Mouse (Mus musculus) liver, adult 2 months (tissue): ENCODE measurements around the gene Arl1. TPM values are rescaled to one million over a fixed set of nuclear protein-coding genes. Genes with fewer than 3 reads are reported as not detected.
A peak's percentile ranks its signal among the peaks of the same experiment; 100 is the strongest.

Experiments used
- DNase-seq: peaks from one replicate; pipeline ENCODE4 v3.0.0-alpha.2; 2011; ENCODE audit warnings: low read depth, low spot score; ENCODE audit errors: extremely low read depth
- H3K27ac ChIP-seq: fragments of 200-500 bp; replicated peaks from 2 replicates; pipeline ENCODE4 v1.5.1; 2012; ENCODE audit warnings: low read depth, mild to moderate bottlenecking, control low read depth, inconsistent platforms, low read length; ENCODE audit not compliant: insufficient read depth
- H3K27me3 ChIP-seq: fragments of 200-500 bp; 2 replicates; pipeline ENCODE4 v1.6.1; 2012; ENCODE audit warnings: mild to moderate bottlenecking, moderate library complexity, low read length, inconsistent platforms; ENCODE audit not compliant: control insufficient read depth, insufficient read depth
- H3K36me3 ChIP-seq: fragments of 200-500 bp; 2 replicates; pipeline ENCODE4 v1.6.1; 2012; ENCODE audit warnings: low read length, inconsistent platforms; ENCODE audit not compliant: control insufficient read depth, insufficient read depth
- H3K4me1 ChIP-seq: fragments of 200-500 bp; 2 replicates; pipeline ENCODE4 v1.6.1; 2011; ENCODE audit warnings: low read length; ENCODE audit not compliant: control insufficient read depth, insufficient read depth
- H3K4me3 ChIP-seq: fragments of 200-500 bp; 2 replicates; pipeline ENCODE4 v1.5.1; 2011; ENCODE audit warnings: low read depth, mild to moderate bottlenecking, control low read depth, low read length, moderate library complexity; ENCODE audit not compliant: insufficient read depth
- H3K79me2 ChIP-seq: fragments of 200-500 bp; 2 replicates; pipeline ENCODE4 v1.6.1; 2012; ENCODE audit warnings: inconsistent platforms, mild to moderate bottlenecking, low read length, moderate library complexity; ENCODE audit not compliant: control insufficient read depth, insufficient read depth
- H3K9ac ChIP-seq: fragments of 200-500 bp; 2 replicates; pipeline ENCODE4 v1.6.1; 2012; ENCODE audit warnings: low read depth, mild to moderate bottlenecking, control low read depth, inconsistent platforms, low read length
- CTCF ChIP-seq: fragments of 200-500 bp; IDR thresholded peaks from 2 replicates; pipeline ENCODE4 v1.5.1; 2011; ENCODE audit warnings: low read depth, low read length, control low read depth
- POLR2A ChIP-seq: fragments of 200-500 bp; IDR thresholded peaks from 2 replicates; pipeline ENCODE4 v1.6.1; 2011; ENCODE audit warnings: low read length, control low read depth; ENCODE audit not compliant: insufficient read depth; ENCODE audit errors: extremely low read depth
- WGBS: fragments of 180-500 bp; shearing (Covaris S2); methylation state at CpG from one replicate; pipeline ENCODE4 v1.1.7; 2018; 5-methylcytosine and 5-hydroxymethylcytosine counted together
- polyA plus RNA-seq: library from polyadenylated mRNA; depleted of rRNA; stranded (reverse); fragments of >200 nt; gene quantifications from 2 replicates; pipeline ENCODE4 v1.2.3, GENCODE M21; 2012; rRNA removed
- total RNA-seq: library from RNA; depleted of rRNA; stranded (reverse); fragments of >200 nt; gene quantifications from 2 replicates; pipeline ENCODE4 v1.2.3, GENCODE M21; 2014; rRNA removed

Gene Arl1
- total and polyA plus RNA-seq, 2 experiments: 30.3 to 98.1 TPM

GRCm38 (mm10) chr10:88784513-88784931 lies 53.9 kb downstream of the Arl1 start:
- WGBS: 44% methylated on average over 5 of the region's 5 CpGs
- H3K36me3 ChIP-seq: peaks cover 25% of the 10 kb centered on the region

GRCm38 (mm10) chr10:88793671-88794070 lies 63.0 kb downstream of the Arl1 start:
- no peak overlapping the region for H3K9ac ChIP-seq
- H3K36me3 ChIP-seq: peaks cover 48% of the 10 kb centered on the region
- TF ChIP-seq CTCF (no peak), POLR2A (no peak)
- no peak overlapping the region for H3K27ac ChIP-seq
- H3K4me3 ChIP-seq: no peak overlapping the region
- H3K4me1 ChIP-seq: no peaks in the 10 kb centered on the region
- no peaks in the 10 kb centered on the region for H3K79me2 ChIP-seq
- DNase-seq: no peak
- no peaks in the 10 kb centered on the region for H3K27me3 ChIP-seq

More at GRCm38 (mm10) chr10:88784513-88784931, 53.9 kb downstream of the Arl1 start:
- TF ChIP-seq POLR2A (no peak), CTCF (no peak)
- peaks cover 4% of the 10 kb centered on the region for H3K4me1 ChIP-seq
- H3K9ac ChIP-seq: peak overlapping the region; percentile 40; the same call in 1 of the 2 replicates
- H3K4me3 ChIP-seq: no peak overlapping the region
- H3K27me3 ChIP-seq: no peaks in the 10 kb centered on the region
- H3K79me2 ChIP-seq: no peaks in the 10 kb centered on the region
- DNase-seq: peak; percentile 95
- peak overlapping the region; percentile 87 for H3K27ac ChIP-seq

Other genes with a start within 250 kb of the Arl1 start
- 118 and 137 TPM in 2 replicates for gene Chpt1, start 226.8 kb upstream of the Arl1 start, total RNA-seq
- gene Chpt1, start 226.8 kb upstream of the Arl1 start, polyA plus RNA-seq: 59.0 and 120 TPM in 2 replicates
- 1.7 TPM in 1 of 2 replicates, not detected in the other for gene Mybpc1, start 125.7 kb upstream of the Arl1 start, total RNA-seq
- not detected in 2 replicates for gene Mybpc1, start 125.7 kb upstream of the Arl1 start, polyA plus RNA-seq
- 2.6 and 3.0 TPM in 2 replicates for gene Spic, start 45.8 kb upstream of the Arl1 start, total RNA-seq
- 0.19 and 0.37 TPM in 2 replicates for gene Spic, start 45.8 kb upstream of the Arl1 start, polyA plus RNA-seq
- gene Utp20, start 95.9 kb downstream of the Arl1 start, total RNA-seq: 8.7 and 9.4 TPM in 2 replicates
- gene Utp20, start 95.9 kb downstream of the Arl1 start, polyA plus RNA-seq: 2.1 and 3.4 TPM in 2 replicates
- not detected in 2 replicates for gene Slc5a8, start 155.1 kb downstream of the Arl1 start, total RNA-seq
- 0.07 TPM in 1 of 2 replicates, not detected in the other for gene Slc5a8, start 155.1 kb downstream of the Arl1 start, polyA plus RNA-seq